Mouse (Mus musculus) forebrain, embryonic 14.5 days (tissue): ENCODE results near the gene Hist1h2bg. TPM values are rescaled to one million over a fixed set of nuclear protein-coding genes. Genes with fewer than 3 reads are reported as not detected.
"Not testable (repeated sequence)": the region's sequence is repeated elsewhere in the genome, so short reads cannot be mapped to it uniquely, and the experiment has no call there.

ENCODE experiments used
- ATAC-seq: fragments of 200-750 bp; cut with Nextera tagmentation; 2 replicates; pipeline ENCODE4 v1.8.0; 2017; ENCODE audit warnings: mild to moderate bottlenecking, moderate library complexity
- DNase-seq: peaks from one replicate; pipeline ENCODE4 v3.0.0-alpha.2; 2015; ENCODE audit warnings: low spot score
- H3K27ac ChIP-seq: fragments of 300-500 bp; sonication (generic); 2 replicates; pipeline ENCODE4 v1.5.1; 2014; ENCODE audit warnings: low read depth, mild to moderate bottlenecking, control low read depth, low read length, moderate library complexity
- H3K27me3 ChIP-seq: fragments of 300-500 bp; sonication (generic); replicated peaks from 2 replicates; pipeline ENCODE4 v1.6.1; 2014; ENCODE audit warnings: low read length, control low read depth, mixed read lengths; ENCODE audit not compliant: control insufficient read depth, insufficient read depth
- H3K36me3 ChIP-seq: fragments of 300-500 bp; sonication (generic); 2 replicates; pipeline ENCODE4 v1.6.1; 2014; ENCODE audit warnings: low read length, control low read depth; ENCODE audit not compliant: control insufficient read depth, insufficient read depth
- H3K4me1 ChIP-seq: fragments of 300-500 bp; sonication (generic); 2 replicates; pipeline ENCODE4 v1.6.1; 2014; ENCODE audit warnings: antibody characterized with exemption, low read length, control low read depth; ENCODE audit not compliant: control insufficient read depth, insufficient read depth
- H3K4me2 ChIP-seq: fragments of 300-500 bp; sonication (generic); 2 replicates; pipeline ENCODE4 v1.6.1; 2014; ENCODE audit warnings: mild to moderate bottlenecking, control low read depth, low read length
- H3K4me3 ChIP-seq: fragments of 300-500 bp; sonication (generic); 2 replicates; pipeline ENCODE4 v1.5.1; 2014; ENCODE audit warnings: low read depth, low read length, control low read depth
- H3K9ac ChIP-seq: fragments of 300-500 bp; sonication (generic); 2 replicates; pipeline ENCODE4 v1.6.1; 2014; ENCODE audit warnings: mild to moderate bottlenecking, low read length, control low read depth, moderate library complexity
- H3K9me3 ChIP-seq: fragments of 300-500 bp; sonication (generic); replicated peaks from 2 replicates; pipeline ENCODE4 v1.6.1; 2016; ENCODE audit warnings: low read length, control low read depth, mixed read lengths; ENCODE audit not compliant: control insufficient read depth
- WGBS: fragments of 180-500 bp; shearing (Covaris S2); extraction: QIAGEN DNeasy Blood & Tissue Kit; methylation state at CpG from one replicate; pipeline ENCODE4 v1.1.7; 2014; 5-methylcytosine and 5-hydroxymethylcytosine counted together
- polyA plus RNA-seq: library from polyadenylated mRNA; unstranded; fragments of >200 nt; fragmentation: Nextera tagmentation; extraction: Ambion mirVana; gene quantifications from 2 replicates; pipeline ENCODE4 v1.2.1, GENCODE M21; 2014

The Hist1h2bg gene
- polyA plus RNA-seq, 1 experiment from 2014 or later, result 4.3 TPM

DNA sequence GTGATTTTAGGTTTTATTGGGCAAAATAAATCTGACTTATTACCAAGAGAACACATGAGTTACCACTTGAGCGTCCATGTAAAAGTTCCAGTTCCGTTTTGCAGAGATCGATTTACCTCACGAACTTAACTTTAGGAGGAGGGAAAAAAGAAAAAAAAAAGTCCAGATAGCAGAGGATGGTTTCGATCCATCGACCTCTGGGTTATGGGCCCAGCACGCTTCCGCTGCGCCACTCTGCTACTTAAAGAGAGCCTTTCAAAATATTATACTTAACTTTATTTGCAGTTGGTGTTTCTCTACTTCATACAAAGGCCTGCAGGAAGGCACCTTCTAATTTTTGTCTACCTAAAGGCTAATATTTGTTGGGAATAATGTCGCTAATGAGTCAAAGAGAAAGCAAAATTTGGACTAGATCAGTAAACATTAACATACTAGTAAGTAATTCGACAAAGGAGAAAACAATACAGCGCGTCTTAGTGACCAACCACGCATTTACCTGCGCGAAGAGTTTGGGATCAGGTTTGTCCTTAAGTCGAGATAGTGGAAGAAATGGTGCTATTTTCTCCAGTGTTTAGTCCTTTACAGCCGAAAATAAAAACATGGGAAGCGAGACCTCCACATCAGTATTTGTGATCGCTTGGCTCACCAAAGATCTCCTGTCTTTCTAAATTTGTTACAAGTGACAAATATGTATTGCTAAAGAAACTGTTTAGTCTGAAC is 40.9 kb upstream of the Hist1h2bg start:
- peak overlapping the region; percentile 59 for H3K4me2 ChIP-seq
- peaks cover 22% of the 10 kb centered on the region for H3K4me1 ChIP-seq
- peak; percentile 75 for DNase-seq
- WGBS, result under 1% methylated on average over 20 of the region's 20 CpGs
- H3K9ac ChIP-seq, result peak overlapping the region; percentile 78
- H3K27ac ChIP-seq, result peak overlapping the region; percentile 95
- H3K36me3 ChIP-seq, result no peaks in the 10 kb centered on the region
- no peaks in the 10 kb centered on the region for H3K27me3 ChIP-seq
- no peak for ATAC-seq
- H3K9me3 ChIP-seq, result no peaks in the 10 kb centered on the region
- peak overlapping the region; percentile 43 for H3K4me3 ChIP-seq

DNA sequence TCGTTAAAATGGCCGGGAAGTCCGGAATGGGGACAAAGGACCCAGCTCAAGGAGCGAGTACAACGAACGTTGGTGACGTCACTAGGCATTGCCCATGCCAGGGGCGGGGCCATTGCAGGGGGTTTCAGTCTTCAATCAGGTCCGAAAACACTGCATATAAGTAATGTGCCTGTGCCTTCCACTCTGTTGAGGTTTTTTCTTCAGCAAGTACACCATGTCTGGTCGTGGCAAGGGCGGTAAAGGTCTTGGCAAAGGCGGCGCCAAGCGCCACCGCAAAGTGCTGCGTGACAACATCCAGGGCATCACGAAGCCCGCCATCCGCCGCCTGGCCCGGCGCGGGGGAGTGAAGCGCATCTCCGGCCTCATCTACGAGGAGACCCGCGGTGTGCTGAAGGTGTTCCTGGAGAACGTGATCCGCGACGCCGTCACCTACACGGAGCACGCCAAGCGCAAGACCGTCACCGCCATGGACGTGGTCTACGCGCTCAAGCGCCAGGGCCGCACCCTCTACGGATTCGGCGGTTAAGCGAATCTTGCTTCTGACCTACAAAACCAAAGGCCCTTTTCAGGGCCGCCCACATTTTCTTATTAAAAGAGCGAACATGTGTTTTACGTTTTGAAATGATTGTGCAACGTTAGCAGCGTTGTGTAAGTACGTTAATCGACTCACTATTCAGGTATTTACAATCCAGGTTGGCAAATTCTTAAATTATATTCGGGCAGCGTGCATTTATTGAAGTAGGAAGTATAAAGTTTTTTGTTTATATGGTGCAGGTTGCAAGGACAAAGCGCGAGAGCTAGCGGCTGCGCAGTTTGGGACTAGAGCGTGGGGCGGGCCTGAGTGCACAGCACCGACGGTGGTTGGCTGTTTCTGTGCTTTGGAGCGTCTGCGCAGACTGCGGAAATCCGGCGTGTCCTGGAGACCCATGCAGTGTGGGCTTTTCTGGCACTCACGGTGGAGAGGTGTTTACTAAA is 40.0 kb upstream of the Hist1h2bg start, which contains the start of gene Hist1h4h:
Hist1h4h (plus strand) TSS at position 150 of the 975 bp plus-strand sequence.
- Histone ChIP-seq H3K4me3 (peak within 1 kb of the TSS; percentile 43), H3K27ac (peak within 1 kb of the TSS; percentile 95), H3K27me3 (no peaks in the 10 kb centered on the region), H3K4me2 (peak within 1 kb of the TSS; percentile 59), H3K36me3 (no peaks in the 10 kb centered on the region), H3K9ac (peak within 1 kb of the TSS; percentile 78), H3K9me3 (no peaks in the 10 kb centered on the region), H3K4me1 (peaks cover 23% of the 10 kb centered on the region)
- ATAC-seq (peak; percentile 80), DNase-seq (peak; percentile 99)
- under 1% methylated on average over 48 of the region's 70 CpGs for WGBS

DNA sequence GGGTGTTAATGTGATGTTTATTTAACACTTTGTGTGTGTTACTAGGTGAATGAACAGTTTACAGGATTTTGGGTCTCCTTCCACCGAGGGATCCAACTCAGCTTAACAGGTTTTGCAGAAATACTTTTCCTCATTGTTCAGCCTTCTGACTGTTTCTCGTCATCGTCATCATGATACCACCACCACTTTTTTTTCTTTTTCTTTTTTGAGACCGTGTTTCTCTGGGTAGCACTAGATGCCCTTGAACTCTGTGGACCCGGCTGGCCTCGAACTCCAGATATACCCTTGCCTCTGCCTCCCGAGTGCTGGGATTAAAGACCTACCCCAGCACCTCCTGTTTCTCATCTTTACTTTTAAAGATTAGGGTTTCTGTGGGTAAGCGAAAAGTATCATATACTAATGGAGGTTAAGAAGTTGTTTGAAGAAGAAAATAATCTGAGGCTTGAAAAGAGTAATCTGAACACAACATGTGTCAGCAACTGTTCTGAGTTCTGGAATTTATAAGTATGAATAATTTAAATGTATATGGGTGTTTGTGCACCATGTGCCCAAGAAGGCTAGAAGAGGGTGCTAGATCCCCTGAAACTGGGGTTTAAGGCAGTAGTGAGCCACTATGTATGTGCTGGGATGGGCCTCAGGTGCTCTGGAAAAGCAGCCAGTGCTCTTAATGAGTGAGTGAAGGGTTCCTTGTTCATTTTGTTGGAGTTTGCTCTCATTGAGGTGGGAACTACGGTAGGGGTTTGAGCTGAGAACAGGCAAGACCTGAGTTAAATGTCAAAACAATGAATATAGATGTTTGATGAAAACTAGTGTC is 38.7 kb upstream of the Hist1h2bg start:
- Histone ChIP-seq H3K36me3 (no peaks in the 10 kb centered on the region), H3K9ac (peak overlapping the region; percentile 78), H3K9me3 (no peaks in the 10 kb centered on the region), H3K4me3 (peak overlapping the region; percentile 43), H3K27ac (peak overlapping the region; percentile 95), H3K4me2 (peak overlapping the region; percentile 59), H3K4me1 (peaks cover 29% of the 10 kb centered on the region), H3K27me3 (no peaks in the 10 kb centered on the region)
- 13% methylated on average over 9 of the region's 9 CpGs for WGBS
- no peak for ATAC-seq
- DNase-seq, result no peak

DNA sequence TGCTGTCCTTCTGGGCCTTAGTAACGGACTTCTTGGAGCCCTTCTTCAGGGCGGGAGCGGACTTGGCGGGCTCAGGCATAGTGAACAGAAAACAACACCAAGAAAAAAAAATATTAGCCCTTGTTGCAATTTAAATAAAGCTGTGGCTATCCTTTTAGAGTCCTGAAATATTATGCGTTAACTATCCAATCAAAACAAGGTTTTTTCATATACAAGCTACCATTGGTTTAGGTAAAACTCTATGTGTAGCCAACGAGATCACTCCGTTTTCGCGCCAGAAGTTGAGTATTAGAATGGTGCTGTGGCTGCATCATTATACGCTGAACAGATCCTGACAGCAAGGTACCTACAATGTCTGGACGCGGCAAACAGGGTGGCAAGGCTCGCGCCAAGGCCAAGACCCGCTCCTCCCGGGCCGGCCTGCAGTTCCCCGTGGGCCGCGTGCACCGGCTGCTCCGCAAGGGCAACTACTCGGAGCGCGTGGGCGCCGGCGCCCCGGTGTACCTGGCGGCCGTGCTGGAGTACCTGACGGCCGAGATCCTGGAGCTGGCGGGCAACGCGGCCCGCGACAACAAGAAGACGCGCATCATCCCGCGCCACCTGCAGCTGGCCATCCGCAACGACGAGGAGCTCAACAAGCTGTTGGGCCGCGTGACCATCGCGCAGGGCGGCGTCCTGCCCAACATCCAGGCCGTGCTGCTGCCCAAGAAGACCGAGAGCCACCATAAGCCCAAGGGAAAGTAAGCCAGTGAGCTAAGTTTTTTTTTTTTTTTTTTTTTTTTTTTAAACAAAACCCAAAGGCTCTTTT is 37.4 kb upstream of the Hist1h2bg start, which contains the start of gene Hist1h2af:
Hist1h2af (plus strand) TSS at position 347 of the 808 bp plus-strand sequence.
- peaks cover 29% of the 10 kb centered on the region for H3K4me1 ChIP-seq
- not testable (repeated sequence) for H3K27me3 ChIP-seq, H3K9me3 ChIP-seq, H3K36me3 ChIP-seq
- DNase-seq (peak; percentile 98), ATAC-seq (peak; percentile 43)
- peak within 1 kb of the TSS; percentile 78 for H3K9ac ChIP-seq
- WGBS, result under 1% methylated on average over 25 of the region's 53 CpGs
- H3K27ac ChIP-seq, result peak within 1 kb of the TSS; percentile 95
- H3K4me3 ChIP-seq, result peak within 1 kb of the TSS; percentile 43
- H3K4me2 ChIP-seq, result peak within 1 kb of the TSS; percentile 59

DNA sequence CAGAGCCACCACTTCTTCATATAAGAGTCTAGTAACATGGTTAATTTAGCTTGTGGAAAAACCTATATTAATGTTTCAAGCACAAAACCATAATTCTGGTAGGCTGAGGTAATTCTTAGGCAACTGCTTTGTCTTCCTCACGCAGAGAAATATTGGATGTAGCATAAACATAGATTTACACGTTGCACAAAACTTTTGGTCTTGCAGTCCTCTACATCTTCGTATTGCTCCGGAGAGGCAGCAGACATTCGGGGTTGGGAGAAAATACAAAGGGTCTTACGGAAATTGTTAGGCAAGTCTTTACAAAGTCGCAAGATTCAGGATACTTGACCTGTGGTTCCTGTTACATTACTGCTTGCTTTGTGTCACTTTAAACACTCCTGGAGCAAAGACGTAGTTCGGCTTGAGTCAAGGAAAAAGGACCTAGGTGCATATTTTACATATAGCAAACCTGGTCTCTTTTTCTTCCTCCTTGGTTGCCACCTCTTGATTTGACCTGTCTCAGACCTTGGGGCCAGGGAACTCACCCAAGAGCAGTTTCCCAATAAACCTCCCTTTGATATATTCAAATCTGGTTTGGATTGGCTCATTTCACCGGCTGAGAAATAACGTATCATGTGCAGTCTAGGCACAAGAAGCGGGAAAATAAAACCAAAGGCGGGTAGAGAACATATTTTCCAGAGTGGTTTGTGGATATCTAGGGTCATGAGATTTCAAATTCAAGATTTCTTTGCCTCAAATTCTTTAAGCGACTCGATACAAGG is 36.6 kb upstream of the Hist1h2bg start:
- peaks cover 26% of the 10 kb centered on the region for H3K4me1 ChIP-seq
- ATAC-seq (no peak), DNase-seq (no peak)
- peak overlapping the region; percentile 59 for H3K4me2 ChIP-seq
- peak overlapping the region; percentile 60 for H3K9ac ChIP-seq
- no peaks in the 10 kb centered on the region for H3K36me3 ChIP-seq
- under 1% methylated on average over 15 of the region's 15 CpGs for WGBS
- H3K27ac ChIP-seq, result peak overlapping the region; percentile 95
- no peaks in the 10 kb centered on the region for H3K9me3 ChIP-seq
- no peaks in the 10 kb centered on the region for H3K27me3 ChIP-seq
- H3K4me3 ChIP-seq, result peak overlapping the region; percentile 43

DNA sequence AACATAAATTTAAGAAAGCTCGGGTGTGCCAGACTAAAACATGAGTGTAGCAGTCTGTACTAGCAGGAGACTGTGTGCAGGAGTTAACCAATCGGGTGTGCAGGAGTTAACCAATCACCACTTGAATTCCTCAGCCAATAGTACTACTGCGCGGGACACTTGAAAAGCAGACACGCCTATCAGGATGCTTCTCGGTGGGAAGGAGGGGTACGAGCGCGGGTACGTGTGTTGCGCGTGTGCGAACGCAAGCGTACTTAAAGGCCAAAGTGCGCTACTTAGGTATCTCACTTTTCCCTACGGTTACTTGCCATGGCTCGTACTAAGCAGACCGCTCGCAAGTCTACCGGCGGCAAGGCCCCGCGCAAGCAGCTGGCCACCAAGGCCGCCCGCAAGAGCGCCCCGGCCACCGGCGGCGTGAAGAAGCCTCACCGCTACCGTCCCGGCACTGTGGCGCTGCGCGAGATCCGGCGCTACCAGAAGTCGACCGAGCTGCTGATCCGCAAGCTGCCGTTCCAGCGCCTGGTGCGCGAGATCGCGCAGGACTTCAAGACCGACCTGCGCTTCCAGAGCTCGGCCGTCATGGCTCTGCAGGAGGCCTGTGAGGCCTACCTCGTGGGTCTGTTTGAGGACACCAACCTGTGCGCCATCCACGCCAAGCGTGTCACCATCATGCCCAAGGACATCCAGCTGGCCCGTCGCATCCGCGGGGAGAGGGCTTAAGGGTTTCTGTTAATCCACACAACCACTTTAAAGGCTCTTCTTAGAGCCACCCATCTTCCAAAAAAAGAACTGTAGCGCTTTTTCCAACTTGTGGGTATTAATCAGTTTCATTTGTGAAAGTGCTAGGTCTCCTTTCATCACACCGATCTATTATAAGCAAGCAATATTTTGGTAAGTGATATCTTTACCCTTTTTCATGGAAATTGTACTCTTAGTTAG is 35.8 kb upstream of the Hist1h2bg start, which contains the start of gene Hist1h3g:
Hist1h3g (plus strand) TSS at position 286 of the 939 bp plus-strand sequence.
- H3K9ac ChIP-seq, result peak within 1 kb of the TSS; percentile 68
- peak; percentile 87 for ATAC-seq
- not testable (repeated sequence) for H3K36me3 ChIP-seq, H3K9me3 ChIP-seq, H3K27me3 ChIP-seq
- 0% methylated on average over 35 of the region's 62 CpGs for WGBS
- DNase-seq, result peak; percentile 99
- peak within 1 kb of the TSS; percentile 59 for H3K4me2 ChIP-seq
- H3K4me1 ChIP-seq, result peaks cover 23% of the 10 kb centered on the region
- H3K4me3 ChIP-seq, result peak within 1 kb of the TSS; percentile 43
- H3K27ac ChIP-seq, result peak within 1 kb of the TSS; percentile 95
